Mouse (Mus musculus) G1E (cell line): Measurements from ENCODE around the gene Rab8a.

Source experiments
- CTCF ChIP-seq: IDR thresholded peaks from 2 replicates; pipeline ENCODE4 v1.5.1; 2012; ENCODE audit warnings: low read depth, low read length, inconsistent platforms, mixed read lengths
- GATA1 ChIP-seq: IDR thresholded peaks from 2 replicates; pipeline ENCODE4 v1.6.1; 2012; ENCODE audit warnings: borderline replicate concordance, low read length, inconsistent platforms, mixed read lengths
- GATA2 ChIP-seq: IDR thresholded peaks from 2 replicates; pipeline ENCODE4 v1.6.1; 2012; ENCODE audit warnings: low read depth, low read length, inconsistent platforms, borderline replicate concordance
- TAL1 ChIP-seq: conservative IDR thresholded peaks from 2 replicates; pipeline ENCODE4 v1.6.1; 2012; ENCODE audit warnings: low read depth, low read length, inconsistent platforms, mixed read lengths

- TF ChIP-seq TAL1, result no peak
- TF ChIP-seq CTCF, result no peak
- no peak for TF ChIP-seq GATA1
- TF ChIP-seq GATA2, result no peak
Observed at GRCm38 (mm10) chr8:72146556-72146955, 14.4 kb upstream of the Rab8a start.
